Mouse (Mus musculus): ENCODE results near the gene Ang6. TPM values are rescaled to one million over a fixed set of nuclear protein-coding genes. Genes with fewer than 3 reads are reported as not detected.

Gene Ang6
- not detected for polyA plus RNA-seq (2015; fragmentation: Illumina TruSeq; extraction: RNeasy Lipid Tissue Mini Kit (QIAGEN cat#74804); ENCODE audit: insufficient read depth, low replicate concordance)

DNA sequence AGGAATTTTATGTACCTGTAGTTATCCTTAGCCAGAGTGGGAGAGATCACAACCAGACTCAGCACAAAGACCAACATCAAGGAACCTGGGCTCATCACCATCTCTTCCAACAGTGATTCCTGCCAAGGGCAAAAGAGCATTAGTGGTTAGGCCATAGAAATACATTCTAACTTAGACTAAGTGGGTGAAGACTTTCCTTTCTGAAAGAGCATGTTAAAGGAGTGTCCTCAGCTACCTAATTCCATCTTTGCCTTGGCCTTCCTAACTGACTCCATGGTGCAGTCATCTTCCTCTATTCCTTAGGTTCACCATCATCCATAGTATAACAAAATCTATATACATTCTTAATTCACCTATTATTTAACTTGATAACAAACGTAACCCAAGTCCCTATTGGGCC is at the start of gene Ang6:
Gene Ang6, minus strand, starts transcription at position 101 of the 400 bp plus-strand sequence.

DNA sequence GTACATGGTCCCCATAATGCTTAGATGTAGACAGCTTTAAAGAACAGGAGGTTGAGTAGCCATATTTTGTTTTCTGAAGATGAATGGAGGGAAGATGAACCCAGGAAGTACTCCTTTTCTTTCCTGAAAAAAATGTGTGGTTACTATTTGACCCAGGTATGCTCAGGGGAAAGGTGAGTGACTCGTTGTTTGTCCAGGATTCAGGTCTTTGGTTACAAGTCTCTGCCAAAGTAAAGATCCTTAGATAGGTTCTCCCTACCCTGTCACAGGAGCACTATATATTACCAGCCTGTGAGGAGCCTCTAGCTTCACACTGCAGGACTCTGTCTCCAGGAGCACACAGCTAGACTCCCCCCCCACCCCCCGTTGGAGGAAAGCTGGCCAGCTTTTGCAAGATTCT is 45.3 kb downstream of the Ang6 start, which contains the start of gene Ang5:
Gene Ang5, plus strand, starts transcription at position 301 of the 400 bp plus-strand sequence.

Other genes with a start within 250 kb of the Ang6 start
- 0.62 TPM for gene Gm8180, start 217.5 kb downstream of the Ang6 start, polyA plus RNA-seq (2015; fragmentation: Illumina TruSeq; extraction: RNeasy Lipid Tissue Mini Kit (QIAGEN cat#74804); ENCODE audit: insufficient read depth, low replicate concordance)
- gene Ear1, start 126.8 kb downstream of the Ang6 start, polyA plus RNA-seq (2015; fragmentation: Illumina TruSeq; extraction: RNeasy Lipid Tissue Mini Kit (QIAGEN cat#74804); ENCODE audit: insufficient read depth, low replicate concordance): 0.62 TPM
- not detected for gene Ear10, start 78.7 kb downstream of the Ang6 start, polyA plus RNA-seq (2015; fragmentation: Illumina TruSeq; extraction: RNeasy Lipid Tissue Mini Kit (QIAGEN cat#74804); ENCODE audit: insufficient read depth, low replicate concordance)
- 5.7 TPM for gene Gm8113, start 76.9 kb downstream of the Ang6 start, polyA plus RNA-seq (2015; fragmentation: Illumina TruSeq; extraction: RNeasy Lipid Tissue Mini Kit (QIAGEN cat#74804); ENCODE audit: insufficient read depth, low replicate concordance)
- not detected for gene Ang5, start 45.2 kb downstream of the Ang6 start, polyA plus RNA-seq (2015; fragmentation: Illumina TruSeq; extraction: RNeasy Lipid Tissue Mini Kit (QIAGEN cat#74804); ENCODE audit: insufficient read depth, low replicate concordance)
- 85.3 TPM for gene Ear2, start 100.4 kb upstream of the Ang6 start, polyA plus RNA-seq (2015; fragmentation: Illumina TruSeq; extraction: RNeasy Lipid Tissue Mini Kit (QIAGEN cat#74804); ENCODE audit: insufficient read depth, low replicate concordance)
- not detected for gene Gm3327, start 121.6 kb upstream of the Ang6 start, polyA plus RNA-seq (2015; fragmentation: Illumina TruSeq; extraction: RNeasy Lipid Tissue Mini Kit (QIAGEN cat#74804); ENCODE audit: insufficient read depth, low replicate concordance)
- not detected for gene Gm8212, start 195.4 kb upstream of the Ang6 start, polyA plus RNA-seq (2015; fragmentation: Illumina TruSeq; extraction: RNeasy Lipid Tissue Mini Kit (QIAGEN cat#74804); ENCODE audit: insufficient read depth, low replicate concordance)
- not detected for gene 4930503E14Rik, start 211.0 kb upstream of the Ang6 start, polyA plus RNA-seq (2015; fragmentation: Illumina TruSeq; extraction: RNeasy Lipid Tissue Mini Kit (QIAGEN cat#74804); ENCODE audit: insufficient read depth, low replicate concordance)